Mouse (Mus musculus): ENCODE results near the gene Exosc8.
"Not testable (repeated sequence)": the region's sequence is repeated elsewhere in the genome, so short reads cannot be mapped to it uniquely, and the experiment has no call there.

Gene Exosc8

DNA sequence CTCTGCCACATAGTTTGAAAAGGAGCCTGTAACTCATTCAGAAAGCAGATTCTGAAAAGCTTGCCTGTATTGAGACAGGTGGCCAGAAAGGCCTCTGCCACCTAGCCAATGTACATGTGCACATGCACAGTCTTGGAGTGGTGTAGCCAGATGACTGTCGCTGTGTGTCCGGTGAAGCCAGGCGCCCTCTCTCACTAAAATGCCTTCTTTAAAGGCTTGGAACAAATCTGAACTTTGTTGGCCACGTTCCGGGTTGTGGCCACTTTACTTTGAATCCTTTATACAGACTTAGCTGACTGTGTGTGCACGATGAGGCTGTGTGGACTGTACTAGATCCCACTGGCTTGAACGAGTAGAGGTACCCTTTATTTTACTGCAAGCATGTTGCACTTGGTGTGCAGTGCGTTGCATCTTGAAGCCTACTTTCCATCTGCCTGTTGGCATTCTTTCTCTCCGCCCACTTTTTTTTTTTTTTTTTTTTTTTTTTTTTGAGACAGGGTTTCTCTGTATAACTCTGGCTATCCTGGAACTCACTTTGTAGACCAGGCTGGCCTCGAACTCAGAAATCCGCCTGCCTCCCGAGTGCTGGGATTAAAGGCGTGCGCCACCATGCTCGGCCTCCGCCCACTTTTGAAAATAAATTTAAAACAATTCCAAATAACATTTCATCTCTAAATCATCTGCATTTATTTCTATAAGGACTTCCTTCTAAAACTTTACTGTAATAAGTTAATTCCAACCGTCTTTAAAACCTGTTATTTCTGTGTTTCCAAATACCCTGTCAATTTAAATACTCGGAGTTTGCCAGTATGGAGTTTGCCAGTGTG, 1.1 kb upstream of the Exosc8 start:
- DNase-seq (ENCODE audit: extremely low read depth, low read depth): peak; percentile 24

- DNase-seq (ENCODE audit: extremely low read depth, low read depth): peak; percentile 71
Measured at GRCm38 (mm10) chr3:54734411-54735246, 564 bp downstream of the Exosc8 start.

GRCm38 (mm10) chr3:54732371-54732770, 2.8 kb downstream of the Exosc8 start:
- peak; percentile 15 for DNase-seq (ENCODE audit: extremely low read depth, low read depth)

DNA sequence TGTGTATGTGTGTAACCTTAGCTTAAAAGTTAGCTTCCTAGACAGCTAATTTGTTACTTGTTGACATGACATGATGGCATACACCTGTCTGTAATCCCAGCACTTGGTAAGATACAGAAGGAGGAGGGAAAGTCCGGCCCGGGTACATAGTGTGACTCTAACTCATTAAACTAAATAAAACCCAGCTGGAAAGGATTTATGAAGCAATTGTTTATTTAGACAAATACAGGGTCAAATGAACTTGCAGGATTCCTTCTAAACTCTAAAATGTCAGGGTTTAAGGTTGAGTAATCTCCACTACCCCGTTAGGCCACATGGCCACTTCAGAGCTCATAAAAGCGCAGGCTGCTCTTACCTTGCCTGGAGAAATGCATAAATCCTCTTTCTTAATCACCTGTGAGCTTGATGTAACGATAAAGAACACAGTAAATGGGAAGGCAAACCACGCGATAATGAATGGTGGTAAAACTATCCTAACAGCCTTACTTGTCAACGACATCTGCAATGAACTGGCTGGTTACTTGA, 3.5 kb downstream of the Exosc8 start:
- no peak for DNase-seq (ENCODE audit: extremely low read depth, low read depth)

GRCm38 (mm10) chr3:54728100-54728499, 7.1 kb downstream of the Exosc8 start:
- DNase-seq (ENCODE audit: extremely low read depth, low read depth): no peak

DNA sequence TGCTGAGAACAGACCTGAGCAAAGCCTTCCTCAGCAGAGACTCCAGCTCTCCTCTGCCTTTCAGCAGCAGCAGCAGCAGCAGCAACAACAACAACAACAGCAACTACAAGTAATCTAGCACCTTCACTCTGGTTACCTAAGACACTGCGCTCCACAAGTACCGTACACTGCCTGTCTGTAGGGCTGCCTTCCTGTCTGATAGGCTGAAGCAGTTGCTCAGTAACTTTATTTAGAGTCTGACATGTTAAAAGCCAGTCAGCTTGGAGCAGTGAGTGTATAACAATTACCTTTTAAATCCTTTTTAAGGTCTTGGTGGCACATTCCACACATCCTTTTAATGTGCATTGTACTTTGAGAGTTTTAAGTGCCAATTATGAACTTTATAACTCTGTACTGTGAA, 7.6 kb downstream of the Exosc8 start:
- DNase-seq (ENCODE audit: extremely low read depth, low read depth): no peak

DNA sequence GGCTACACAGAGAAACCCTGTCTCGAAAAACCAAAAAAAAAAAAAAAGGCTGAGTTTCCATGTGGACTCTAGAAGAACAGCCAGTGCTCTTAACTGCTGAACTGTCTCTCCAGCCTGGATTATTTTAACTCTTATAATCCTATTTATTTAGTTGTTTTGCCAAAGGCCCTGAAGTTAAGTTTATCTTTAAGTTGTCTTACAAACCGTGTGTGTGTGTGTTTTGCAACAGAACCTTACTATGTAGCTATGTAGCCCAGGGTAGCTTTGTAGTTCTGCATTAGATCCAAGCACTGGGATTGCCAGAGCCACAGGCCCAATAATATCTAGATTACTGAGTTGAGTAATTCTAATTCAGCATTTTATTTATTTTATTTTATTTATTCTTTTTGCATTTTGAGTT, 9.8 kb downstream of the Exosc8 start:
- no peak for DNase-seq (ENCODE audit: extremely low read depth, low read depth)

DNA sequence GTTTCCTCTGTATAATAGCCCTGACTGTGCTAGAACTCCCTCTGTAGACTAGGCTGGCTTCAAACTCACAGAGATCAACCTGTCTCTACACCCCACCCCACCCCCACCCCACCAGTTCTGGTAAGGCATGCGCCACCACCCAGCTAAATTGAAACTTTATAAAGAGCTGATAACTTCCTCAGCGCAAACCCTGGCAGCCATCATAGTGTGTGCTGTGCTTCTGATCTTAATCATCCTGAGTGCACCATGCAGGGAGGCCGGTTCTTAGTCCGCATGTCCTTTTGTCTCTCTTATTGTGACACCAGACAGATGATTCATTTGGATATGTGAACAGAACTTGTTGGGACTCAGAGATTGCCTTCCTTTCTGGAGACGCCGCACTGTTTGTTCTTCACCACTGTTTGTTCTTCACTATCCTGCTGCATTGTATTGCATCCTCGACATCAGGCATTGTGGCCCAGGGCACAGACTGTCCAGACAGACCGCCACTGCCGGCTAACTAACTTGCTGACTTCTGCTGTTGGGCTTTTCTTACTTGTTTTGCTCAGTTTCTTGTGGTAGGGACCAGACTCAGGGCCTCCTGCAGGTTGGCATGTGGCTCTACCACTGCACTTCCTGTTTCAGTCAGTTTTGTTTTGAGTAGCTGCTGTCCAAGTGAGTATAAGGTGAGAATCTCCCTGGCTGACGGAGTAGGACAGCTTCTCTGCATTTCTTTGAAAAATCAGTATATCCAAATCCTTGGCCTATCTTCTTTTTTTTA, 11.3 kb downstream of the Exosc8 start:
- no peak for DNase-seq (ENCODE audit: extremely low read depth, low read depth)

GRCm38 (mm10) chr3:54718947-54719346, 16.2 kb downstream of the Exosc8 start:
- peak; percentile 46 for DNase-seq (ENCODE audit: extremely low read depth, low read depth)

DNA sequence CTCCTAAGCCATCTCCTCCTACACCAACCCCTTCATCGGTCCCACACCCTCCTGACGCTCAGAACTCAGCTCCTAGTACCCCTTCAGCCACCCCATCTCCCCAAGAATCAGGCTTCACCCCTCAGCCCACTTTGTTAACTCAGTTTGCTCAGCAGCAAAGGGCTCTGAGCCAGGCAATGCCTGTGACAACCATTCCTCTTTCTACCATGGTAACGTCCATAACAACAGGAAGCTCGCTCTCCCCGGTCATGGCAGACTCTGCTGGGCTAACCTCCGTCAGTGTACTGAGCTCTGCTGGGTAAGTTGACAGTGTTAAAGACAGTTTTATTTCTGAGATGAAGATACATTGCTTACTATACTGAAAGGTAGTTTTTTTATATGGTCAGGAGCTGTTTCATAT, 17.8 kb downstream of the Exosc8 start:
- DNase-seq (ENCODE audit: extremely low read depth, low read depth): no peak

DNA sequence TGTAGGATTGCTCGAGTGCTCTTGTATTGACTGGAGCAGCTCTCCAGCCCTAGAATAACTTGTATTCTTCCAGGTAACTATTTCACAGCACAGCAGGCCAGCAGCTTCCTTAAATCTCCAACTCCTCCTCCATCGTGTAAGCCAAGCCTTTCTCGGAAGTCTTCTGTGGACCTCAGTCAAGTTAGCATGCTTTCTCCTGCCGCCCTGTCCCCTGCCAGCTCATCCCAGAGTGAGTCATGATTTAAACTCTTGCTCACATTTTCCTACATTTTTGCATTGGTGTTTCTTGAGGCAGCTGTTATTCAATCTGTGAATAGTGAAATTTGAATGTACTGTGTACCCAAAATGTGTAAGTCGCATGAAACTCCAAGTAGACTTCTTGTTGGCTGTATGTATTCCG, 19.7 kb downstream of the Exosc8 start:
- DNase-seq (ENCODE audit: extremely low read depth, low read depth): no peak

DNA sequence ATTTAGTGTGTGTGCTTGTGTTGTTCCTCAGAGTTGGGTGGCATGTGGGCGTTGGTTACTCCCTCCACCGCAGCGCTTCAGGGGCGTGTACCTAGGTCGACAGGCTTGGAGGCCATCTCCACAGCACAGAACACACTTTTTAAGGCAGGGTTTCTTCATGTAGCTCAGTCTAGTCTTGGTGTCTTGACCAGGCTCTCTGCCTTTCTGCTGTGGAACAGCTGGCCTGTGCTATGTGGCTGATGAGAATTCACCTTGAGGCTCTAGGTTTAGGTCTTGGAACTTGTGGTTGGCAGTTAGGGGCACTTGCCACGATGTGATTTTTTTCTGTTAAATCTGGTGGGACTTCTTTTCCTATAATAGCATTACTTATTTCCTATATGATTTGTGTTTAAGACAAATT, 20.9 kb downstream of the Exosc8 start, which contains the start of gene Gm21958:
TSS of gene Gm21958 (minus strand) at position 101 of the 400 bp plus-strand sequence.
- no peak for DNase-seq (ENCODE audit: extremely low read depth, low read depth)

DNA sequence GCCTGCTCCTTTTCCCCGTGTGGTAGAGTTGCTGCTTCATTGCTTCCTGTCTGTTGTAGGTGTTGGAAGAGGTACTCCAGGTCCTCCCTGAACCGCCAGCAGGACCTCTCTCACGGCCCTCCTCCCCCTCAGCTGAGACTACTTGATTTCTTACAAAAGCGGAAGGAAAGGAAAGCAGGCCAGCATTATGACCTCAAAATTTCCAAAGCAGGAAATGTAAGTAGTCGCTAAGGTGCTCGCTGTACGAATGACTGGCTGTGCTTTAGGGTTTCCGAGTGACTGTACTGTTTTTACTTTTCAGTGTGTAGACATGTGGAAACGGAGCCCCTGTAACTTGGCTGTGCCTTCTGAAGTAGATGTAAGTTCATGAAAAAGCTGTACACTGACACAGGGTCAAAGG, 26.2 kb downstream of the Exosc8 start:
- DNase-seq (ENCODE audit: extremely low read depth, low read depth): no peak

DNA sequence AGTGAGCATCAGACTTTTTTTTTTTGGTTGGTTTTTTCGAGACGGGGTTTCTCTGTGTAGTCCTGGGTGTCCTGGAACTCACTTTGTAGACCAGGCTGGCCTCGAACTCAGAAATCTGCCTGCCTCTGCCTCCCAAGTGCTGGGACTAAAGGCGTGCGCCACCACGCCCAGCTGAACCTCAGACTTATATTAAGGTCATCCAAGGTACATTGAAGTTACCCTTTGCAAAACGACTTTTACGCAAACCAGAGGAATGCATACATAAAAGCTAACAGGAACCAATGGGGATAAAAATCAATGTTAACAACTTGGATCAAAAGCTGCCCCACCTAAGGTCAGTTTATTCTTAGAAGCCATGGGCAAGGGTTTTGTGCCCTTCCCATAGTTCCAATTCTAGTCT, 31.1 kb downstream of the Exosc8 start:
- DNase-seq (ENCODE audit: extremely low read depth, low read depth): not testable (repeated sequence)

- DNase-seq (ENCODE audit: extremely low read depth, low read depth): no peak
Measured at GRCm38 (mm10) chr3:54699759-54700301, 35.4 kb downstream of the Exosc8 start.

GRCm38 (mm10) chr3:54693056-54693415, 42.2 kb downstream of the Exosc8 start:
- DNase-seq (ENCODE audit: extremely low read depth, low read depth): peak; percentile 44

DNA sequence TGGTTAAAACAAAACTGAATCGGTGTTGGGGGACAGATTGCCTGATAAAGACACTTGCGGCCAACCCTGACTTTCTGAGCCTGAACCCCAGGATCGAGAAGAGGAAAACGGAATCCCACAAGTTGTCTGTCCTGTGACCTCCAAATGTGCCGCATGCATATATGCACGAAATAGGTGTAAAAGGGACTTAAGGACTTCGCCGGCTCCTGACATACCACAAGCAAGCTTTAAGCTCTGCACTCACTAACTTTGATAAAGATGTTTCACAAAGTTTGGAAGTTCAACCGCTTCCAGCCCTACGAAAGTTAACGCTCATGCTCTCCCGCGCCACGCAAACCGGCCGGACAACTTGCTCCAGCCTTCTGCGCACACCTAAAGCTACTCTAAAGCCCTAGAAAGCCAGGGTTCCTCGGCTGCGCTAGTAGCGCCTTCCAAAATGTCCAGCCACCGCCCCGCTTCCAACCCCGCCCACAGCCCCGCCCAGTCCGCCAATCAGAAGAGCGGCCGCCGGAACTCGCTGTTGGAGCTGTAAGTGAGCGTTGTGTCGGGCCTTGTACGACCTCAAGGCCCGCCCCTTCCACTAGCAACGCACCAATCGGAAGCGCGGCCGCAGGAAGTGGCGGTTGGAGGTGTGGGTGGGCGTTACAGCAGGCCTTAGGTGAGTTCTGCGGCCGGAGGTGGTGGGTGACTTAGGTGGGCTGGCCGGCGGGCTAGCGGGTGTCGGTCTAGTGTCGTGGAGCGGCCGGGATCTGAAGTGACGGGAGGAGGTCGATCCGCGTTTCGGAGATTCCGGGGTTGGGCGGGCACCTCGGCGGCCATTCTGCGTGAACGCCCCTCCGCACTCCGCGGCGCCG, 42.8 kb downstream of the Exosc8 start, which contains the start of gene Supt20:
TSS of gene Supt20 (plus strand) at position 606 of the 854 bp plus-strand sequence.
- peak; percentile 81 for DNase-seq (ENCODE audit: extremely low read depth, low read depth)

DNA sequence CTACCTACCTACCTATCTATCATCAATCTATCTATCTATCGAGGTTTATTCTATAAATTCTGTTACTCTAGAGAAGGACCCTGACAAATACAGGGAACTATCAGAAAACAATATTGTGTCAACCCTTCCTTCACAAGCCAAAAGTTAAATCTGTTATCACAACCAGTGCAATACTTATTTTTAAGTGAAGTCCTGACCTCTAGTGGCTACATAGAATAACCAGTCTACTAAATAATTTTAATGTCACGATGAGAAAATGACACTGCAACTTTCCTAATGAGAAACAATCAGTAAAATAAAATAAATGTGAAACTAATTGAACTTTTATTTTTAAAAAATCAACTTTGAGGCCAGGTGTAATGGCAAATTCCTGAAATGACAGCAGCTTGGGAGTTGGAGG, 46.1 kb downstream of the Exosc8 start:
- peak; percentile 27 for DNase-seq (ENCODE audit: extremely low read depth, low read depth)

DNA sequence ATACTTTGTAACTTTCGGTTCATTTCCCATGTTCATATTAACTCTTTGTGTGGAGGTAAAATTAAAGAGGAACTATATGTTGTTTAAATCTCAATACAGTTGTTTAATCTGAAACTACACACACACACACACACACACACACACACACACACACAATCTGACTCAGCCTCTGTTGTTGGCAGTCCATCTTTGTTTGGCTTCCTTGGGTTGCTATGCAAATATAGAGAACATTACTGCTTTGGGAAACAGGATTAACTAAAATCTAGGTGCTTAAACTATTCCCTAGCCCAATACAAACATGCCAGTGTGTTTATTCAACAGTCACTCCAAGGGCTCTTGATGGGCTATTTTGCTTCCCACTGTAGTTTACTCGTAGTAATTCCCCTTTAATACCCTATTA, 47.9 kb downstream of the Exosc8 start:
- no peak for DNase-seq (ENCODE audit: extremely low read depth, low read depth)

GRCm38 (mm10) chr3:54685202-54685601, 50.0 kb downstream of the Exosc8 start:
- DNase-seq (ENCODE audit: extremely low read depth, low read depth): no peak

All from MEL-GATA-1-ER (cell line).